Mouse (Mus musculus) ES-E14 (cell line): ENCODE measurements around the gene Rcan1.

Source experiments
- CHD2 ChIP-seq: IDR thresholded peaks from 2 replicates; pipeline ENCODE4 v1.6.1; 2014; ENCODE audit warnings: mild to moderate bottlenecking, low read depth, low read length, inconsistent platforms
- HCFC1 ChIP-seq: IDR thresholded peaks from 2 replicates; pipeline ENCODE4 v1.6.1; 2012; ENCODE audit warnings: low read length, inconsistent platforms, borderline replicate concordance; ENCODE audit not compliant: insufficient read depth
- MAFK ChIP-seq: IDR thresholded peaks from 2 replicates; pipeline ENCODE4 v1.6.1; 2014; ENCODE audit warnings: mild to moderate bottlenecking, low read depth, low read length, inconsistent platforms; ENCODE audit not compliant: insufficient read depth
- ZC3H11A ChIP-seq: IDR thresholded peaks from 2 replicates; pipeline ENCODE4 v1.6.1; 2012; ENCODE audit warnings: low read depth, mild to moderate bottlenecking, inconsistent platforms, low read length, borderline replicate concordance
- ZNF384 ChIP-seq: IDR thresholded peaks from 2 replicates; pipeline ENCODE4 v1.6.1; 2012; ENCODE audit warnings: low read depth, low read length, inconsistent platforms

- no peak for TF ChIP-seq MAFK
- TF ChIP-seq ZNF384: no peak
- no peak for TF ChIP-seq CHD2
- no peak; the same call in 1 of the 2 replicates for TF ChIP-seq ZC3H11A
- TF ChIP-seq HCFC1: no peak
Observed at GRCm38 (mm10) chr16:92421147-92421934, 49.3 kb downstream of the Rcan1 start.
